Mouse (Mus musculus) G1E (cell line): ENCODE measurements around the gene Apof.

Source experiments
- CTCF ChIP-seq: IDR thresholded peaks from 2 replicates; pipeline ENCODE4 v1.5.1; 2012; ENCODE audit warnings: low read depth, low read length, inconsistent platforms, mixed read lengths
- GATA1 ChIP-seq: IDR thresholded peaks from 2 replicates; pipeline ENCODE4 v1.6.1; 2012; ENCODE audit warnings: borderline replicate concordance, low read length, inconsistent platforms, mixed read lengths
- POLR2AphosphoS5 ChIP-seq: IDR thresholded peaks from 2 replicates; pipeline ENCODE4 v1.6.1; 2012; ENCODE audit warnings: low read depth, low read length, inconsistent platforms; ENCODE audit not compliant: insufficient replicate concordance
- TAL1 ChIP-seq: conservative IDR thresholded peaks from 2 replicates; pipeline ENCODE4 v1.6.1; 2012; ENCODE audit warnings: low read depth, low read length, inconsistent platforms, mixed read lengths

DNA sequence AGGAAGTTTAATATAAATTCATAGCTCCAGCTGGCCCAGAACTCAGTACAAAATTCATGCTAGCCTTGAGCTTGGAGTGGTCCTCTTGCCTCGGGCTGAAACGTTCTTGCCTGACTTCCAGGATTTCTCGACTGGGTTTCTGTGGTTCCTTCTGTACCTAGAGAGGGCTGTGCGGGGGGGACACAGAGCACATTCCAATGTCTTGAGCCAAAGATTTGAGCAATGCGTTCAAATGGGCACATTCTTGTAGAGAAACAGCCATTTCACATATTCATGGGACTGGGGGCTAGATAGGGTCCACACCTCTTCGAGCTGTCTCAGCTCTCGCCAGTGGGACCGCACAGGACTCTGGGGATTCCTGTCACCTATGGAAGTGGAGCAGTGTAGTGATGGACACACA is 12.5 kb upstream of the Apof start:
- TF ChIP-seq CTCF (no peak), TAL1 (no peak), GATA1 (no peak), POLR2AphosphoS5 (no peak)
